Mouse (Mus musculus) CH12F3 (cell line): ENCODE data around the gene Faah.

Experiments used
- in situ Hi-C: fragments of 300-500 bp; cut with MboI; formaldehyde crosslinking; loops from 2 replicates; pipeline ENCODE4 v1.14.3; 2020; ENCODE audit warnings: low sequenced_read_pairs

The Faah gene

GRCm38 (mm10) chr4:116001206-116001605 is 16.5 kb downstream of the Faah start:
- in situ Hi-C loops: no loop called here

DNA sequence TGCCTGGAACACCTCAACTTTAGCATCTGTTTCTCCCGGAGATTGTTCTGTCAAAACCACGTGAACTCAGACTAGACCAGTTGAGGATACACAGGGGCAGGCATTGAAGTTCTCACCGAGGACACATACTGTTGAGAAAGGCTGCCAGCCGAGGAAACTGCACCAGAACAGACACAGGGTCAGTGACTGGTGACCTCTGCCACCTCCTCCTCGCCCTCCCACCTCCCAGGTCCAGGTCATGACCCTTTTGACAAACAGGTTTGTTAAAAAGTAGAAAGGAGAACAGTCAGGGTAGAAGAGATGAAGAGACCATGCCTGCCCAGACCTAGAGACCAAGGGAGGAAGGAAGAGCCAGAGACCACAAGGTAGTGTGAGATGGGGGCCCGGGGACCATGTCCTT is 17.1 kb downstream of the Faah start:
- in situ Hi-C loops: no loop called here

GRCm38 (mm10) chr4:115996729-115997128 is 21.0 kb downstream of the Faah start:
- in situ Hi-C loops: no loop called here

DNA sequence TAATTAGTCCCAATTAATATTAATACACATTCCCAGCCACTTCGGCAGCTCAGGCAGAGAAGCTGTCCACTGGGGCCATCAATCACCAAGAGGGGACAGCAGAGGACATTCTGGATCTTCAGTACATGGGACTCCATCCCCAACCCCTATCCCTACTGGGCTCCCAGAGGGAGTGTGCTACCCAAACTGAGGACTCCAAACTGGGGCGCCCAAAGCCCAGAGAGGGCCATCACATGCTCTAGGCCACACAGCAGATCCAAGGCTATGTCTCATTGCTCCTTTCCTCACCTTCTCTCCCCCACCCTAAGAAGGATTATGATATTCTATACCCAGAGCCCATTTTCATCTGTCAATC is 22.4 kb downstream of the Faah start:
- in situ Hi-C loops: no loop called here

DNA sequence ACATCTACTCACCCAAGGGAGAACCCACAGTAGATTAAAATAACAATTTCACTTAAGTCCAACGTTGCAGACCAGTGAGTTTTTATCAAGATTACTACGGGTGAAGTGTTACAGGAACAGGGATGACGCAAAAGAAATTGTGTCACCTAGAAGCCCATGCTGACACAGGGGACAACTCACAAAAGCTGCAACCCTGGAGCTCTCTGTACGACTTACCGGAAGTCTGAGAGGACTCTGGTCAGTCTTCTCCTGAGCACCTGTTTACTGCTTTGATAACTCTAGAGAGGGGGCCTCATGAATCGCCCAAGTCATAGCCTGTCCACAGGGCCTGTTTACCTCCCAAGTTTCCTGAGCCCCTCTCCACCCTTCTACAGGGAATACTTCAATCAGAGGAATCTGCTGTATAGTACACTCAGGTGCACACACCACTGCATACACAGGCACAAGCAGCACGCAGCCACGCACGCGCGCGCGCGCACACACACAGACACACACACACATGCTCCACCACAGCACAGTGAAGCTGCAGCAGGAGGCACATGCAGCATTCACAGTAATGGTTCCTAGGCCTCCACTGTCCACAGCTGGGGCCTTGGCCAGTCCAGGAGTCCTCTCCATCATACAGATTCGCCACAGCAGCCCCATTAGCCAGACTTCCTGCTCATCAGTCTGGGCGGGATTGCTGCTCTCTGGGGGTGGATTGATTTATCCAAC is 22.9 kb downstream of the Faah start:
- in situ Hi-C loops: no loop called here

DNA sequence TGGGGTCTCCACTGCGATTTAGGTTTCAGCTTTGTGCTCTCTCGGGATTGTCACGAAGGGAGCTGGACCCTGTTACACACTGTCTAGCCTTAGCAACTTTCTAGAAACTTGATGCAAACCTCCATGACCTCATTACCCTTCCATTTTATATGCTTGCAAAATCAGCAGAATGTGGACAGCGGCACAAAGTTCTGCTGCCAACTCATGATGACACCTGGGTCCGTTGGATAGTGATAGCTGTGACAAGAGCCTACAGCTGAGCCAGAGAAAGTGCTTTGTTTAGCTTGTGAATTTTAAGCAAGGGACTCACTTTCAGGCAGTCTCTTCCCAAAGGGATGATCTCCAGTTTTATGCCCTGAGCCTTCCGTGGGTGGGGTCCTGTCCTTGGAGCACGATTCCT is 28.3 kb downstream of the Faah start:
- in situ Hi-C loops: loop anchor here (10.0 kb wide), 2 partner anchors 85 to 255 kb away; partner anchors contain the start of gene Efcab14

- in situ Hi-C loops: loop anchor here (10.0 kb wide), 2 partner anchors 83 to 253 kb away; partner anchors contain the start of gene Efcab14
Observed at GRCm38 (mm10) chr4:115987858-115988530, 29.7 kb downstream of the Faah start.

DNA sequence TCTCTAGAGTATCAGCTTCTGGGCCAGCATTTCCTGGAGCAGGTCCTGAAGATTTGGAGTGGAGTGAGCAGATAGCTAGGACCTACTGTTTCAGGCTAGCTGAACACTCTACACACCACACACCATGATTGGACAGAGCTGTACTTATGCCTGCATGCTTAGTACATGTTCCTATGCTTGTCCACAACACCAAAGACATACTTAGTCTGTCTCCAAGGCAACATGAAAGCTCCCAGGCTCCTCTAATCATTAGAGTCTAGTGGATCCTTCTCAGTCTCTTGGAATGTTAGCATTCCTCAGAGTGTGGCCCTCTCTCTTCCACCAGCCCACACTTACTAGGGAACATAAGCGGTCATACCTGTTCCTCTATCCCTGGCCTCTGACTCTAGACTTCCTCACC is 30.3 kb downstream of the Faah start:
- in situ Hi-C loops: loop anchor here (10.0 kb wide), 2 partner anchors 83 to 253 kb away; partner anchors contain the start of gene Efcab14

DNA sequence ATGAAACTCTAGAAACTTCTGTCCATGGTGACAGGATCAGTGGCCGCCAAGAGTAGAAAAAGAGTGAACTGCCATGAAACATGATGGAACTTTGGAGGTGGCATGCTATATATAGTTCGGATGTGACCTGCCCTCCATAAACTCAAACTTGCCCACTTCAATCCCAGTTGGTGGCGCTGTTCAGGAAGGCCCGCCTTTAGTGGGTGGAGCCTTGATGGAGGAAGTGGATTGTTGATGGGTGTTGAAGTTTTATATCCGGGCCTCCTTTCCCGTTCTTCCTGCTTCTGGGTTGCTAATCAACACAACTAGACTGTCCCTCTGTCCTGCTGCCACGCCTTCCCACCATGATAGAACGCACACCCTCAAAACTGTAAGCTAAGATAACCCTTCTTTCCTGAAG is 32.8 kb downstream of the Faah start:
- in situ Hi-C loops: loop anchor here (10.0 kb wide), 2 partner anchors 80 to 250 kb away; partner anchors contain the start of gene Efcab14

DNA sequence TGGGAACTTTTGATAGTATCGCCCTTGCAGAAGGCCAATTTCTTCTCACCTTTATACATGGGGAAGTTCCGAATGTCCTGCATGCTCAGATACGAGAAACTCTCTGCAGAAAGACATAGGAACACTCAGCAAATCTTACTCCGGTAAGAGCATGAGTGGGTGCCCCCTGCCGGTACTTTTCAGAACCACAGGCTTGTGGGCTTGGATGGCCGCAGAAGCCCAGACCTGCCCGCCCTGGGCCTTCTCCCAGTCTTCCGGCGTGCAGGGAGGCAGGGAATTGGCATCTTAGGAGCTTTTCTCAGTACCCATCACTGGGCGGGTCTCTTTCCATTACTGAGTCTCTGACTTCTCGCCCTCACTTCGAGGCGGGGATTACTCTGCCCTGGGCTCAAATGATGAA is 33.6 kb downstream of the Faah start:
- in situ Hi-C loops: loop anchor here (10.0 kb wide), 2 partner anchors 79 to 249 kb away; partner anchors contain the start of gene Efcab14

- in situ Hi-C loops: loop anchor here (10.0 kb wide), 2 partner anchors 76 to 246 kb away; partner anchors contain the start of gene Efcab14
Observed at GRCm38 (mm10) chr4:115980676-115981075, 37.0 kb downstream of the Faah start.

DNA sequence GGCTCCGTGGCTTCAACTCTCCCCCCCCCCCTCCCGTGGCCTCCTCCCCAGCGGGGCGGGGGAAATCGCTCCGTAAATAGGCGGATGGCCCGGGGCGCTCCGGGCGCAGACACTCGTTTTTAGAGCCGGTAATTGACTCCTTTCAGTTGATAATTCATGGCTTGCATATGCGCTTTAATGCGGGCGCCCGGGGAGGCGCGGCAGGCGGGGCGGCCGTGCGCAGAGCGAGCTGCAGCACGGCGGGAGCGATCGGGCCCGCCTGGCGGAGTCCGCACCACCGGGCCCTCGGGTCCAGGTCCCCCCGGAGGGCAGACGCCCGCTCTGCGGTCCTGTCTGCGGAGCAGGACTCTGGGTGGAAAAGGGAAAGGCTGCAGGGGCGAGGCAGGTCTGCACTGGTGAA is 38.3 kb downstream of the Faah start:
- in situ Hi-C loops: no loop called here

- in situ Hi-C loops: no loop called here
Observed at GRCm38 (mm10) chr4:115978911-115979310, 38.8 kb downstream of the Faah start.

GRCm38 (mm10) chr4:115972543-115972942 is 45.2 kb downstream of the Faah start:
- in situ Hi-C loops: no loop called here

- in situ Hi-C loops: no loop called here
Observed at GRCm38 (mm10) chr4:115964446-115964845, 53.3 kb downstream of the Faah start.

- in situ Hi-C loops: no loop called here
Observed at GRCm38 (mm10) chr4:115963751-115964150, 54.0 kb downstream of the Faah start.

- in situ Hi-C loops: no loop called here
Observed at GRCm38 (mm10) chr4:115962671-115963412, 54.9 kb downstream of the Faah start.

- in situ Hi-C loops: no loop called here
Observed at GRCm38 (mm10) chr4:115961991-115962390, 55.7 kb downstream of the Faah start.

GRCm38 (mm10) chr4:115959546-115959945 is 58.2 kb downstream of the Faah start:
- in situ Hi-C loops: no loop called here

GRCm38 (mm10) chr4:115955494-115955775 is 62.3 kb downstream of the Faah start:
- in situ Hi-C loops: no loop called here

- in situ Hi-C loops: no loop called here
Observed at GRCm38 (mm10) chr4:115954656-115955493, 62.9 kb downstream of the Faah start.
